Mouse (Mus musculus) heart, adult 18-20 months (tissue): Measurements from ENCODE around the gene Hspb1. TPM values are rescaled to one million over a fixed set of nuclear protein-coding genes. Genes with fewer than 3 reads are reported as not detected.

Source experiments
- total RNA-seq, 2 experiments: library from RNA; stranded (reverse); gene quantifications; 2 replicates each; pipeline ENCODE4 v1.2.3; 2021

Hspb1 gene
- total RNA-seq, 2 experiments from 2014 or later, result 501 to 698 TPM

Other genes with a start within 250 kb of the Hspb1 start
- gene Por, start 217.9 kb upstream of the Hspb1 start, total RNA-seq, result 10 to 100 TPM; 66.4 to 82.7 TPM
- gene Tmem120a, start 143.5 kb upstream of the Hspb1 start, total RNA-seq, result 10 to 100 TPM; 14.3 to 16.3 TPM
- not detected for gene Styxl1, start 109.5 kb upstream of the Hspb1 start, total RNA-seq
- gene Mdh2, start 109.4 kb upstream of the Hspb1 start, total RNA-seq, result 1,000 to 10,000 TPM; 1,865 to 1,976 TPM
- not detected for gene Srrm3, start 81.0 kb upstream of the Hspb1 start, total RNA-seq
- gene Ywhag, start 46.7 kb downstream of the Hspb1 start, total RNA-seq, result 100 to 1,000 TPM; 285 to 287 TPM
- under 1 TPM; 0.21 to 0.40 TPM for gene Ssc4d, start 86.6 kb downstream of the Hspb1 start, total RNA-seq
- gene Zp3, start 92.2 kb downstream of the Hspb1 start, total RNA-seq, result not detected
- gene Dtx2, start 106.9 kb downstream of the Hspb1 start, total RNA-seq, result 1 to 10 TPM; 6.5 to 8.1 TPM
- gene Upk3b, start 150.6 kb downstream of the Hspb1 start, total RNA-seq, result 10 to 100 TPM; 11.1 to 23.7 TPM
- gene Upk3bl, start 166.6 kb downstream of the Hspb1 start, total RNA-seq, result not detected
- gene Rasa4, start 196.0 kb downstream of the Hspb1 start, total RNA-seq, result 1 to 10 TPM; 4.8 to 5.4 TPM
- gene Polr2j, start 228.7 kb downstream of the Hspb1 start, total RNA-seq, result 10 to 100 TPM; 63.7 to 78.8 TPM
- 1 to 10 TPM; 5.5 to 5.7 TPM for gene Lrwd1, start 248.2 kb downstream of the Hspb1 start, total RNA-seq
- gene Alkbh4, start 248.2 kb downstream of the Hspb1 start, total RNA-seq, result 1 to 10 TPM; 4.7 to 4.9 TPM